Mouse (Mus musculus) forebrain, postnatal 0 days (tissue): Measurements from ENCODE around the gene Gm10775. TPM values are rescaled to one million over a fixed set of nuclear protein-coding genes. Genes with fewer than 3 reads are reported as not detected.

Experiments
- ATAC-seq: fragments of 200-750 bp; cut with Nextera tagmentation; 2 replicates; pipeline ENCODE4 v1.8.0; 2017; ENCODE audit warnings: mild to moderate bottlenecking, moderate library complexity
- DNase-seq: peaks from one replicate; pipeline ENCODE4 v3.0.0-alpha.2; 2015
- H3K27ac ChIP-seq: fragments of 300-500 bp; sonication (generic); 2 replicates; pipeline ENCODE4 v1.5.1; 2014; ENCODE audit warnings: low read depth, mild to moderate bottlenecking, antibody characterized with exemption, low read length, moderate library complexity, mixed read lengths
- H3K27me3 ChIP-seq: fragments of 300-500 bp; sonication (generic); 2 replicates; pipeline ENCODE4 v1.6.1; 2014; ENCODE audit warnings: mild to moderate bottlenecking, low read length, mixed read lengths; ENCODE audit not compliant: insufficient read depth
- H3K36me3 ChIP-seq: fragments of 300-500 bp; sonication (generic); 2 replicates; pipeline ENCODE4 v1.6.1; 2014; ENCODE audit warnings: mild to moderate bottlenecking, moderate library complexity; ENCODE audit not compliant: insufficient read depth
- H3K4me1 ChIP-seq: fragments of 300-500 bp; sonication (generic); 2 replicates; pipeline ENCODE4 v1.6.1; 2014; ENCODE audit warnings: antibody characterized with exemption; ENCODE audit not compliant: insufficient read depth
- H3K4me2 ChIP-seq: fragments of 300-500 bp; sonication (generic); 2 replicates; pipeline ENCODE4 v1.6.1; 2014; ENCODE audit warnings: low read depth, mild to moderate bottlenecking, moderate library complexity
- H3K4me3 ChIP-seq: fragments of 300-500 bp; sonication (generic); 2 replicates; pipeline ENCODE4 v1.5.1; 2014; ENCODE audit warnings: low read depth, low read length, mixed read lengths
- H3K9ac ChIP-seq: fragments of 300-500 bp; sonication (generic); 2 replicates; pipeline ENCODE4 v1.6.1; 2014; ENCODE audit warnings: mild to moderate bottlenecking
- H3K9me3 ChIP-seq: fragments of 300-500 bp; sonication (generic); 2 replicates; pipeline ENCODE4 v1.6.1; 2016; ENCODE audit warnings: low read length
- CTCF ChIP-seq: sonication (generic); IDR thresholded peaks from 2 replicates; pipeline ENCODE4 v1.5.1; 2016; ENCODE audit warnings: antibody characterized with exemption, control low read depth, low read depth
- WGBS: fragments of 180-500 bp; shearing (Covaris S2); extraction: QIAGEN DNeasy Blood & Tissue Kit; methylation state at CpG from one replicate; pipeline ENCODE4 v1.1.7; 2014; 5-methylcytosine and 5-hydroxymethylcytosine counted together
- polyA plus RNA-seq: library from polyadenylated mRNA; unstranded; fragments of >200 nt; fragmentation: Nextera tagmentation; extraction: Ambion mirVana; gene quantifications from 2 replicates; pipeline ENCODE4 v1.2.1, GENCODE M21; 2015
- total RNA-seq: library from RNA; depleted of rRNA; stranded (reverse); fragments of >200 nt; gene quantifications from 2 replicates; pipeline ENCODE4 v1.2.3, GENCODE M21; 2014; rRNA removed

Gm10775 gene
- total and polyA plus RNA-seq, 2 experiments from 2014 or later = 1.1 TPM; not detected in 1

GRCm38 (mm10) chr13:65286771-65287170 is 27.4 kb downstream of the Gm10775 start:
- DNase-seq = no peak

GRCm38 (mm10) chr13:65296354-65296753 is 37.0 kb downstream of the Gm10775 start:
- no peak for ATAC-seq
- over 99% methylated on average over 4 of the region's 4 CpGs for WGBS

More at GRCm38 (mm10) chr13:65286771-65287170, 27.4 kb downstream of the Gm10775 start:
- Histone ChIP-seq H3K36me3 (peaks cover 54% of the 10 kb centered on the region), H3K4me1 (no peaks in the 10 kb centered on the region), H3K9ac (no peak overlapping the region), H3K9me3 (peaks cover 62% of the 10 kb centered on the region), H3K27me3 (no peaks in the 10 kb centered on the region), H3K4me2 (no peak overlapping the region), H3K4me3 (no peak overlapping the region), H3K27ac (no peak overlapping the region)
- no peak for TF ChIP-seq CTCF
- ATAC-seq = no peak
- 94% methylated on average over 2 of the region's 2 CpGs for WGBS

More at GRCm38 (mm10) chr13:65296354-65296753, 37.0 kb downstream of the Gm10775 start:
- H3K9ac ChIP-seq = no peak overlapping the region
- H3K9me3 ChIP-seq = peaks cover 63% of the 10 kb centered on the region
- no peaks in the 10 kb centered on the region for H3K4me1 ChIP-seq
- H3K4me2 ChIP-seq = no peak overlapping the region
- peaks cover 62% of the 10 kb centered on the region for H3K36me3 ChIP-seq
- DNase-seq = no peak
- H3K4me3 ChIP-seq = no peak overlapping the region
- no peaks in the 10 kb centered on the region for H3K27me3 ChIP-seq
- TF ChIP-seq CTCF = no peak
- H3K27ac ChIP-seq = no peak overlapping the region

Other genes with a start within 250 kb of the Gm10775 start
- gene Spata31d1c, start 226.5 kb upstream of the Gm10775 start, total RNA-seq = not detected in 2 replicates
- gene Spata31d1c, start 226.5 kb upstream of the Gm10775 start, polyA plus RNA-seq = not detected in 2 replicates
- not detected in 2 replicates for gene Prss47, start 206.8 kb upstream of the Gm10775 start, total RNA-seq
- not detected in 2 replicates for gene Prss47, start 206.8 kb upstream of the Gm10775 start, polyA plus RNA-seq
- gene Mfsd14b, start 146.6 kb upstream of the Gm10775 start, total RNA-seq = 28.2 and 38.0 TPM in 2 replicates
- gene Mfsd14b, start 146.6 kb upstream of the Gm10775 start, polyA plus RNA-seq = 13.7 and 18.4 TPM in 2 replicates
- gene Olfr465-ps1, start 121.5 kb upstream of the Gm10775 start, total RNA-seq = not detected in 2 replicates
- not detected in 2 replicates for gene Olfr465-ps1, start 121.5 kb upstream of the Gm10775 start, polyA plus RNA-seq
- not detected in 2 replicates for gene Olfr466, start 109.3 kb upstream of the Gm10775 start, total RNA-seq
- gene Olfr466, start 109.3 kb upstream of the Gm10775 start, polyA plus RNA-seq = not detected in 2 replicates
- gene Nlrp4f, start 53.6 kb upstream of the Gm10775 start, total RNA-seq = 0.43 TPM in 1 of 2 replicates, not detected in the other
- 0.13 and 0.30 TPM in 2 replicates for gene Nlrp4f, start 53.6 kb upstream of the Gm10775 start, polyA plus RNA-seq
- 45.3 and 65.3 TPM in 2 replicates for gene Zfp369, start 19.3 kb downstream of the Gm10775 start, total RNA-seq
- 6.2 and 9.7 TPM in 2 replicates for gene Zfp369, start 19.3 kb downstream of the Gm10775 start, polyA plus RNA-seq